Mouse (Mus musculus): ENCODE measurements around the gene Sdf2l1. TPM values are rescaled to one million over a fixed set of nuclear protein-coding genes. Genes with fewer than 3 reads are reported as not detected.

The Sdf2l1 gene
- total and polyA plus RNA-seq, 3 experiments, result 249 to 263 TPM; not detected in 1

DNA sequence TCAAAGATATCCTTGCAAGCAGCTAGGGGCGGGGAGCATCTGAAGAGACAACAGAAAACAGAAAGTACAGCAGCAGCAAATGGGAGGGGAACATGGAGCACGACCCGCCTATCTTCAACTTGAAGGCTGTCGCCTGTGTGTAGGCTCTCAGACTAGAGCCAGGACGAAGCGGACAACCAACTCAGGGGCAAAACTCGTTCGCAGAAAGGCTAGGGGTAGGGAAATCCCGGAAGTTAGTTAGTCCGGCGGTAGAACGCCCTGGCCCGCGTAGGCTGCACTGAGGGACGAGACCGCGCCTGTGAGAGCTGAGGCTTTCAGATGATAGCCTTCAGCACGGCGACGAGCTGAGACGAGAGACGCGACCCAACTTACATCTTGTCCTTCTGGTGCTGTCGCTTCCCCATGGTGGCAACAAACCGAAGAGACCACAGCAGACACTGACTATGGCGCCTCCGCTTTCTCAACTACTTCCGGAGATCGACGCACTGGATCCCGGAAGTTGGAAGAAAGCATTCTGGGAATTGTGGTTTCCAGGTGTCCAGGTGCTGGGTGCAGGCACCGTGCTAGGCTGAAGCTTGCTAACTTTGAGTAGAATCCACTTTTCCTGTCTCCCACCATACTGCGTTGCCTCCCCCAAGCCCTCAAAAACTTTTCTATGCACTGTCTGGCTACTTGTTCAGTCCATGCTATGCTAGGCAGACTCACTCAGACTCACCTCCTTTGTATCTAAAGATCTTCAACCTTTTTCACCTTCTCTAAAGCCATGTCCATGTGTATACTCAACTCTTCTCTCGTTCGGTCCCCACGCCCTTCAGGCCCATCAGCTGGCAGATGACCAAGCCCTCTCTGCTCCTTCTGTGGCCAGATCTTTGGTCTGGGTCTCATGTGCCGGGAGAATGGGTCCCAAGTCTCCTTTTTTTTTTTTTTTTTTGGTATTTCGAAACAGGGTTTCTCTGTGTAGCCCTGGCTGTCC lies 21.1 kb downstream of the Sdf2l1 start, which contains the start of gene Ppil2 (continued):
- TF ChIP-seq SMC3 (IDR thresholded peaks at IDR 0.05; ENCODE audit: low read depth, low read length), result no peak
- peak; percentile 72; the same call in 1 of the 2 replicates for TF ChIP-seq MAX (IDR thresholded peaks at IDR 0.05; ENCODE audit: low read length)
- no peak for TF ChIP-seq BHLHE40 (IDR thresholded peaks at IDR 0.05; ENCODE audit: borderline replicate concordance, low read depth, low read length)
- no peak for TF ChIP-seq ZKSCAN1 (IDR thresholded peaks at IDR 0.05; ENCODE audit: low read depth, low read length)
- TF ChIP-seq CHD2 (IDR thresholded peaks at IDR 0.05; ENCODE audit: low read length), result no peak

DNA sequence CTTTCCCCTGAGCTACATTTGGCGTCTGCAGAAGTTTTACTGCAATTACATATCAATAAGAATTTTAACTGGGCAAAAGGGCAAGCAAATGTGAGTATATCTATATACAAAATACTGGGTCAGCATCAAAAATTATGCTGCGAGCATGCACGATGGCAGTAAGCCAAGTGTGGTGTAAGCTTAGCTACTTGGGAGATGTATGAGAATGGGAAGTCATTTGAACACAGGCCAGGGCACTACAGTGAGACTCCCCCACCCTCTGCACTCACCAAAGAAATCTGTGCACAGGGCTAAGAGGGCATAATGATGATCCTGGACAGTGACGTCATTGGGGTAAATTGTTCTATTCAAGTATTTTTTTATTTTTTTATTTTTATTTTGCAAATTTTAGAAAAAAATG lies 27.6 kb downstream of the Sdf2l1 start:
- Histone ChIP-seq H3K27ac (ENCODE audit: control insufficient read depth, low read depth, low read length) (no peak overlapping the region), H3K27me3 (ENCODE audit: control insufficient read depth in 1 of 2, insufficient read depth in 2 of 2, low read length in 2 of 2) (no peaks in the 10 kb centered on the region), H3K79me2 (ENCODE audit: control insufficient read depth, insufficient read depth, low read length, poor library complexity) (no peaks in the 10 kb centered on the region; the same call in 1 of the 2 replicates), H3K9me3 (replicated peaks; ENCODE audit: insufficient read depth, low read length) (no peaks in the 10 kb centered on the region), H3K4me3 (ENCODE audit: control insufficient read depth in 1 of 2, insufficient read depth in 1 of 2, low read depth in 2 of 2, low read length in 2 of 2) (no peak overlapping the region), H3K4me1 (ENCODE audit: control insufficient read depth in 1 of 2, insufficient read depth in 2 of 2, low read length in 2 of 2) (peaks cover 0 to 2% of the 10 kb centered on the region in 2 experiments; a peak in 2 of 4 replicates), H3K9ac (ENCODE audit: control insufficient read depth, low read depth, low read length, poor library complexity, severe bottlenecking) (no peak overlapping the region), H3K36me3 (ENCODE audit: control insufficient read depth in 1 of 2, insufficient read depth in 2 of 2, low read length in 2 of 2) (peaks cover 2 to 9% of the 10 kb centered on the region in 2 experiments; a peak in 3 of 4 replicates)
- TF ChIP-seq SMC3 (IDR thresholded peaks at IDR 0.05; ENCODE audit: low read depth, low read length) (no peak), CTCF (IDR thresholded peaks at IDR 0.05 in 2 of 3, conservative IDR thresholded peaks at IDR 0.05 in 1 of 3; ENCODE audit: control insufficient read depth in 1 of 3, insufficient read depth in 1 of 3, low read depth in 2 of 3, low read length in 3 of 3, poor library complexity in 1 of 3, severe bottlenecking in 1 of 3) (no peak), CHD2 (IDR thresholded peaks at IDR 0.05; ENCODE audit: low read length) (no peak), USF1 (IDR thresholded peaks at IDR 0.05; ENCODE audit: low read depth, low read length) (no peak), SIN3A (IDR thresholded peaks at IDR 0.05; ENCODE audit: low read length) (no peak), MAFK (IDR thresholded peaks at IDR 0.05; ENCODE audit: borderline replicate concordance, low read depth, low read length) (no peak), HCFC1 (IDR thresholded peaks at IDR 0.05; ENCODE audit: low read depth, low read length) (no peak), ZMIZ1 (IDR thresholded peaks at IDR 0.05; ENCODE audit: low read depth, low read length) (no peak), TAL1 (IDR thresholded peaks at IDR 0.05; ENCODE audit: low read length) (no peak), USF2 (IDR thresholded peaks at IDR 0.05; ENCODE audit: borderline replicate concordance in 1 of 2, insufficient read depth in 1 of 2, low read depth in 1 of 2, low read length in 2 of 2) (no peak), BHLHE40 (IDR thresholded peaks at IDR 0.05; ENCODE audit: borderline replicate concordance, low read depth, low read length) (no peak), GATA1 (IDR thresholded peaks at IDR 0.05; ENCODE audit: low read depth, low read length) (no peak), RCOR1 (IDR thresholded peaks at IDR 0.05; ENCODE audit: low read depth, low read length) (no peak), MAX (IDR thresholded peaks at IDR 0.05; ENCODE audit: low read length) (no peak), MXI1 (IDR thresholded peaks at IDR 0.05; ENCODE audit: low read depth, low read length) (no peak), ZKSCAN1 (IDR thresholded peaks at IDR 0.05; ENCODE audit: low read depth, low read length) (no peak), MEF2A (IDR thresholded peaks at IDR 0.05; ENCODE audit: extremely low read depth, insufficient replicate concordance, low read depth, low read length, poor library complexity, severe bottlenecking) (no peak), NRF1 (IDR thresholded peaks at IDR 0.05; ENCODE audit: insufficient read depth, low read depth, low read length, poor library complexity, severe bottlenecking) (no peak)
- no peak for DNase-seq (ENCODE audit: low read depth, low spot score)
